Mouse (Mus musculus) kidney, postnatal 0 days (tissue): ENCODE data around the gene Ints13. TPM values are rescaled to one million over a fixed set of nuclear protein-coding genes. Genes with fewer than 3 reads are reported as not detected.

Experiments used
- ATAC-seq: fragments of 200-750 bp; cut with Nextera tagmentation; replicated peaks from 2 replicates; pipeline ENCODE4 v1.8.0; 2017; ENCODE audit warnings: low read depth, moderate number of reproducible peaks, moderate TSS enrichment, moderate library complexity; ENCODE audit not compliant: low FRiP score
- DNase-seq: peaks from one replicate; pipeline ENCODE4 v3.0.0-alpha.2; 2016; ENCODE audit warnings: low spot score
- H3K27ac ChIP-seq: fragments of 300-500 bp; sonication (generic); 2 replicates; pipeline ENCODE4 v1.5.1; 2014; ENCODE audit warnings: mild to moderate bottlenecking
- H3K27me3 ChIP-seq: fragments of 300-500 bp; sonication (generic); 2 replicates; pipeline ENCODE4 v1.6.1; 2014; ENCODE audit warnings: low read length, mixed read lengths; ENCODE audit not compliant: insufficient read depth
- H3K36me3 ChIP-seq: fragments of 300-500 bp; sonication (generic); 2 replicates; pipeline ENCODE4 v1.6.1; 2014; ENCODE audit warnings: low read length, mixed read lengths; ENCODE audit not compliant: insufficient read depth
- H3K4me1 ChIP-seq: fragments of 300-500 bp; sonication (generic); replicated peaks from 2 replicates; pipeline ENCODE4 v1.6.1; 2014; ENCODE audit warnings: antibody characterized with exemption, low read length, mixed read lengths; ENCODE audit not compliant: insufficient read depth
- H3K4me2 ChIP-seq: fragments of 300-500 bp; sonication (generic); 2 replicates; pipeline ENCODE4 v1.6.1; 2014; ENCODE audit warnings: mild to moderate bottlenecking, low read length, moderate library complexity, mixed read lengths
- H3K4me3 ChIP-seq: fragments of 300-500 bp; sonication (generic); replicated peaks from 2 replicates; pipeline ENCODE4 v1.5.1; 2014; ENCODE audit warnings: low read depth, low read length
- H3K9ac ChIP-seq: fragments of 300-500 bp; sonication (generic); 2 replicates; pipeline ENCODE4 v1.6.1; 2014; ENCODE audit warnings: low read depth, low read length
- H3K9me3 ChIP-seq: fragments of 300-500 bp; sonication (generic); replicated peaks from 2 replicates; pipeline ENCODE4 v1.6.1; 2016; ENCODE audit warnings: low read length, inconsistent platforms, mixed read lengths
- CTCF ChIP-seq: IDR thresholded peaks from 2 replicates; pipeline ENCODE4 v1.5.1; 2016; ENCODE audit warnings: antibody characterized with exemption, low read depth, mild to moderate bottlenecking, moderate library complexity
- WGBS: fragments of 180-500 bp; shearing (Covaris S2); extraction: QIAGEN DNeasy Blood & Tissue Kit; methylation state at CpG from one replicate; pipeline ENCODE4 v1.1.7; 2014; 5-methylcytosine and 5-hydroxymethylcytosine counted together
- polyA plus RNA-seq: library from polyadenylated mRNA; unstranded; fragments of >200 nt; fragmentation: Nextera tagmentation; extraction: Ambion mirVana; gene quantifications from 2 replicates; pipeline ENCODE4 v1.2.1, GENCODE M21; 2015

The Ints13 gene
- polyA plus RNA-seq, 1 experiment from 2014 or later = 49.4 TPM

DNA sequence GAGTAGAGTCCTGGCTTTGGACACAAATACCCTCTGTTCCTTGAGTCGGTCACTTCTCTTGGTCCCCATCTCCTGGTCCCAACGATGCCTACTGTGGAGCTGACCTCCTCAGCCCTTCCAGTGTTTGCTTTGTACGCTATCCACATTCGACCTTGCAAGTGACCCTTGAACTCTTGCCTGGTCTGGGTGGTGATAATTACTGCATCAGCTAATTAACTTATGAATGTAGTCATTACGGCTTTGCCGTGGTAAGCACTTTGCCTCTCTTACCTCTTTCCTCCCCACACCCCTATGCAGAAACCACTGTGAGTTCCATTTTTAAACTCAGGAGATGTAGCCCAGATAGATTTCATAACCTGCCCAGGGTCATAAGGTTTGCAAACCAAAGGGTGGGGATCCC is 77.4 kb downstream of the Ints13 start:
- no peak for DNase-seq
- H3K27ac ChIP-seq = no peak overlapping the region
- H3K9me3 ChIP-seq = no peaks in the 10 kb centered on the region
- H3K4me2 ChIP-seq = peak overlapping the region; percentile 98; the same call in 1 of the 2 replicates
- no peaks in the 10 kb centered on the region; the same call in 1 of the 2 replicates for H3K4me1 ChIP-seq
- no peaks in the 10 kb centered on the region for H3K36me3 ChIP-seq
- no peak for ATAC-seq
- no peak overlapping the region for H3K4me3 ChIP-seq
- WGBS = 72% methylated on average over 6 of the region's 6 CpGs
- no peaks in the 10 kb centered on the region for H3K27me3 ChIP-seq
- TF ChIP-seq CTCF = no peak
- no peak overlapping the region for H3K9ac ChIP-seq

Other genes with a start within 250 kb of the Ints13 start
- 17.3 and 17.4 TPM in 2 replicates for gene Itpr2, start 75.6 kb downstream of the Ints13 start, polyA plus RNA-seq
- 91.1 and 95.4 TPM in 2 replicates for gene Fgfr1op2, start 632 bp downstream of the Ints13 start, polyA plus RNA-seq
- 144 and 153 TPM in 2 replicates for gene Med21, start 64.7 kb upstream of the Ints13 start, polyA plus RNA-seq
- 37.8 and 38.3 TPM in 2 replicates for gene Tm7sf3, start 65.0 kb upstream of the Ints13 start, polyA plus RNA-seq
- 13.1 and 14.2 TPM in 2 replicates for gene Stk38l, start 147.2 kb upstream of the Ints13 start, polyA plus RNA-seq
- 1.2 and 1.8 TPM in 2 replicates for gene Arntl2, start 218.2 kb upstream of the Ints13 start, polyA plus RNA-seq